10 mouse cellular contexts compared by ENCODE assay signal in genomic region chr2:4254083-4254482, GRCm38 (mm10).
"Had no signal": no experiment of that assay in that cellular context is flagged by ENCODE, and none has a peak within 500 bp of the region (broad histone marks: within the 10 kb centered on the region; RNA-seq: fewer than 3 reads in every experiment).

No protein-coding gene starts in this region.

- DNase-seq: thymus, postnatal 25 days had no signal

- H3K9me3 ChIP-seq: lung, embryonic 15.5 days; megakaryocyte, embryonic 14.5 days; midbrain, embryonic 13.5 days; midbrain, embryonic 15.5 days; neural tube, embryonic 12.5 days; stomach, embryonic 15.5 days had no signal

- H3K36me3 ChIP-seq: lung, embryonic 15.5 days; midbrain, embryonic 13.5 days; midbrain, embryonic 15.5 days; neural tube, embryonic 12.5 days; stomach, embryonic 15.5 days had no signal

- H3K4me1 ChIP-seq: megakaryocyte, embryonic 14.5 days had no signal

- H3K9ac ChIP-seq: lung, embryonic 15.5 days; midbrain, embryonic 13.5 days; midbrain, embryonic 15.5 days; neural tube, embryonic 12.5 days; stomach, embryonic 15.5 days had no signal

- H3K4me3 ChIP-seq: lung, embryonic 15.5 days; megakaryocyte, embryonic 14.5 days; midbrain, embryonic 13.5 days; midbrain, embryonic 15.5 days; neural tube, embryonic 12.5 days; stomach, embryonic 15.5 days had no signal

- H3K4me2 ChIP-seq: lung, embryonic 15.5 days; midbrain, embryonic 11.5 days; midbrain, embryonic 13.5 days; midbrain, embryonic 15.5 days; neural tube, embryonic 12.5 days; stomach, embryonic 15.5 days had no signal

- H3K27me3 ChIP-seq: lung, embryonic 15.5 days; megakaryocyte, embryonic 14.5 days; midbrain, embryonic 13.5 days; midbrain, embryonic 15.5 days; neural tube, embryonic 12.5 days; stomach, embryonic 15.5 days had no signal

- H3K27ac ChIP-seq: macrophage; neural tube, embryonic 12.5 days; stomach, postnatal 0 days had no signal
